ENCODE assay signal across 8 mouse cellular contexts in the genomic region with DNA sequence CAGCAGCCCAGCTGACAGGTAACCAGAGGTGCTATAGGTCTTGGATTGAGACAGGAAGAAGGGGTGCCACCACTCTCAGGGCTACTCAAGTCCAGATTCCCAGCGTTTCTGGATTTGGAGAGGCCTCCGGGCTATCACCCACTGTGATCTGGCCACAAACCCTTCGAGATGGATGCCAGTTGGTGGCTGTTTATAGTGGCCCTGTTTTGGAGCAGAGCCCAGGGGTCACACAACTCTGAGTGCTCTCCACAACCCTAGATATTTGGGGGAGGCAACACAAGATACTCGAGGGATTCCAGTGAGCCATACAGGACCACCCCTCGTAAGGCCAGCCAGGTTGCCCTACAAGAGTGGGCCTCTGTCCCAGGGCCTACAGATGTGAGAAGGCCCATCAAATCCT. TPM values are rescaled to one million over a fixed set of nuclear protein-coding genes. Genes with fewer than 3 reads are reported as not detected.
A peak's percentile ranks its signal among the peaks of the same experiment; 100 is the strongest.
DNase-seq lines count a peak whose midpoint lies in the region; ATAC-seq and TF ChIP-seq lines count a peak whose summit lies in the region.

No protein-coding gene starts in this region.

- ATAC-seq in intestine, embryonic 15.5 days = 0 out of 2 replicates have a peak, but pooled peaks have one; percentile 6
- ATAC-seq in neural tube, embryonic 12.5 days (ENCODE audit: low FRiP score, low read depth) = no peak

- whole genome bisulfite sequencing in intestine, embryonic 15.5 days = 15% methylated on average over 5 of the region's 5 CpGs
- WGBS in neural tube, embryonic 12.5 days = 16% methylated on average over 5 of the region's 5 CpGs

- H3K36me3 ChIP-seq in intestine, embryonic 15.5 days = no peaks in the 10 kb centered on the region
- no peaks in the 10 kb centered on the region for H3K36me3 ChIP-seq in neural tube, embryonic 12.5 days

- peak overlapping the region; percentile 83 for H3K4me2 ChIP-seq in intestine, embryonic 15.5 days (replicated peaks)
- H3K4me2 ChIP-seq in neural tube, embryonic 12.5 days (replicated peaks) = peak overlapping the region; percentile 92

- H3K27ac ChIP-seq in left cerebral cortex, adult 2 months = no peak overlapping the region
- no peak overlapping the region for H3K27ac ChIP-seq in embryonic fibroblast, embryonic 13.5 days (ENCODE audit: insufficient read depth, low read length)
- peak overlapping the region; percentile 95 for H3K27ac ChIP-seq in intestine, embryonic 15.5 days
- H3K27ac ChIP-seq in neural tube, embryonic 12.5 days = no peak overlapping the region

- intact Hi-C loops in left cerebral cortex, adult 2 months (cut with DNase I) = no loop called here
- intact Hi-C loops in left cerebral cortex, postnatal 36 days (cut with DNase I) = no loop called here

- H3K4me3 ChIP-seq in left cerebral cortex, adult 2 months = peak overlapping the region; percentile 56
- peak overlapping the region; percentile 84 for H3K4me3 ChIP-seq in embryonic fibroblast, embryonic 13.5 days (ENCODE audit: insufficient read depth, low read length)
- peak overlapping the region; percentile 90 for H3K4me3 ChIP-seq in intestine, embryonic 15.5 days (replicated peaks)
- peak overlapping the region; percentile 99 for H3K4me3 ChIP-seq in neural tube, embryonic 12.5 days

- TF ChIP-seq POLR2A in embryonic fibroblast, embryonic 13.5 days (IDR thresholded peaks at IDR 0.05; ENCODE audit: low read depth, low read length) = no peak

- no peaks in the 10 kb centered on the region for H3K27me3 ChIP-seq in intestine, embryonic 15.5 days (replicated peaks)
- H3K27me3 ChIP-seq in neural tube, embryonic 12.5 days (replicated peaks) = no peaks in the 10 kb centered on the region

- H3K4me1 ChIP-seq in embryonic fibroblast, embryonic 13.5 days (ENCODE audit: control insufficient read depth, insufficient read depth, low read length) = peaks cover 6% of the 10 kb centered on the region
- H3K4me1 ChIP-seq in intestine, embryonic 15.5 days (replicated peaks) = peaks cover 35% of the 10 kb centered on the region
- H3K4me1 ChIP-seq in neural tube, embryonic 12.5 days = peaks cover 27% of the 10 kb centered on the region

- no peak for DNase-seq in left cerebral cortex, adult 2 months (ENCODE audit: extremely low spot score in 1 of 2, low spot score in 2 of 2)
- DNase-seq in left cerebral cortex, postnatal 36 days (ENCODE audit: low spot score in 2 of 2) = no peak
- DNase-seq in ovary, postnatal 36 days (ENCODE audit: low spot score) = no peak
- DNase-seq in right cerebral cortex, postnatal 4 days = no peak
- DNase-seq in layer of hippocampus, postnatal 10 days (ENCODE audit: low spot score in 2 of 2) = no peak

- no peak for TF ChIP-seq CTCF in left cerebral cortex, adult 2 months (IDR thresholded peaks at IDR 0.05)
- TF ChIP-seq CTCF in embryonic fibroblast, embryonic 13.5 days (IDR thresholded peaks at IDR 0.05; ENCODE audit: borderline replicate concordance, insufficient read depth, low read length) = no peak

- H3K9me3 ChIP-seq in intestine, embryonic 15.5 days = no peaks in the 10 kb centered on the region
- no peaks in the 10 kb centered on the region for H3K9me3 ChIP-seq in neural tube, embryonic 12.5 days

- peak overlapping the region; percentile 99 for H3K9ac ChIP-seq in intestine, embryonic 15.5 days
- H3K9ac ChIP-seq in neural tube, embryonic 12.5 days = peak overlapping the region; percentile 98

RNA-seq across cellular contexts. Expression of a gene that starts 1.8 kb away (rescaled TPM):
- 10 to 100 TPM; 36.2 to 36.8 TPM for total RNA-seq in left cerebral cortex, adult 2 months (2021)
- 10 to 100 TPM; 32.8 to 38.3 TPM for total RNA-seq in left cerebral cortex, postnatal 36 days (2021)
- 24.7 and 29.4 TPM in 2 replicates for polyA plus RNA-seq in embryonic fibroblast, embryonic 13.5 days (2011; ENCODE audit: insufficient read length, low read depth, missing spikeins)
- 5.5 and 6.3 TPM in 2 replicates for polyA plus RNA-seq in intestine, embryonic 15.5 days (2015; fragmentation: Nextera tagmentation; extraction: Ambion mirVana)
- 9.6 and 10.9 TPM in 2 replicates for polyA plus RNA-seq in neural tube, embryonic 12.5 days (2016; fragmentation: Nextera tagmentation; extraction: Ambion mirVana)
- total RNA-seq in layer of hippocampus, postnatal 10 days (2021) = 10 to 100 TPM; 27.9 to 29.9 TPM
